Comparison of ENCODE assay signal across 16 mouse cellular contexts in the genomic region with DNA sequence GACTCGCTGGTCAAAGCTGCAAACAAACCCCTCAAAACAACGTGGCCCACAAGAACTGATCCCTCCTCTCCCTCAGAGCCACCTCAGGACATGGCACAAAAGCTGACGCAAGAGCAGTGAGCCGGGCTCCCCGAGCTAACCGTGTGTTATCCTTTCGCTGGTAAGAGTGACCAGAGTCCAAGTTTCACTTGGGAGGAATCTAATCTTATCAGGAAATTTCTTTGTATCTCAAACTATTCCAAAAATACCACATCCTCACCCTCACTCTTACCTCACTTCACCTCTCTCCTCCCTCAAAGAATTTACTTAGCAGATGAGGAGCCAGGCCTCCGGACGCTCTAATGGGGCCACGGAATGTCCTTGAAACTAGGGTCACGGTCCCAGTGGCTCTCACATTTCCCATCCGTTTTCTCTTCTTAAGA. TPM values are rescaled to one million over a fixed set of nuclear protein-coding genes. Genes with fewer than 3 reads are reported as not detected.
DNase-seq lines count a peak whose midpoint lies in the region; ATAC-seq and TF ChIP-seq lines count a peak whose summit lies in the region.
"Had no signal": no experiment of that assay in that cellular context is flagged by ENCODE, and none has a peak within 500 bp of the region (broad histone marks: within the 10 kb centered on the region; RNA-seq: fewer than 3 reads in every experiment).

No protein-coding gene starts in this region.

- no peaks in the 10 kb centered on the region for H3K36me3 ChIP-seq in kidney, adult 2 months (ENCODE audit: control insufficient read depth, insufficient read depth, low read length)
- no peaks in the 10 kb centered on the region for H3K36me3 ChIP-seq in kidney, embryonic 16.5 days (ENCODE audit: insufficient read depth, low read length)
- no peaks in the 10 kb centered on the region for H3K36me3 ChIP-seq in heart, embryonic 11.5 days (ENCODE audit: control insufficient read depth, insufficient read depth, low read length)
- H3K36me3 ChIP-seq in liver, embryonic 16.5 days (ENCODE audit: control insufficient read depth, insufficient read depth): no peaks in the 10 kb centered on the region
- no peaks in the 10 kb centered on the region for H3K36me3 ChIP-seq in forebrain, embryonic 15.5 days
- H3K36me3 ChIP-seq: forebrain, embryonic 10.5 days; hindbrain, embryonic 15.5 days; midbrain, embryonic 15.5 days had no signal

- peak overlapping the region; percentile 8 for H3K27ac ChIP-seq in kidney, adult 2 months (ENCODE audit: insufficient read depth, low read depth, low read length)
- H3K27ac ChIP-seq in kidney, embryonic 16.5 days (ENCODE audit: low read length): no peak overlapping the region
- H3K27ac ChIP-seq in heart, embryonic 11.5 days (ENCODE audit: low read depth, low read length): peak overlapping the region; percentile 43
- 0 out of 2 replicates have a peak overlapping the region, but pooled peaks have one; percentile 12 for H3K27ac ChIP-seq in liver, embryonic 16.5 days (ENCODE audit: low read length)
- H3K27ac ChIP-seq in forebrain, embryonic 15.5 days (replicated peaks): no peak overlapping the region
- H3K27ac ChIP-seq: forebrain, embryonic 10.5 days; hindbrain, embryonic 15.5 days; midbrain, embryonic 15.5 days had no signal

- peaks cover 21% of the 10 kb centered on the region for H3K4me1 ChIP-seq in kidney, adult 2 months (ENCODE audit: control insufficient read depth, insufficient read depth, low read length)
- peaks cover 29% of the 10 kb centered on the region for H3K4me1 ChIP-seq in kidney, embryonic 16.5 days (ENCODE audit: insufficient read depth, low read length)
- H3K4me1 ChIP-seq in heart, embryonic 11.5 days (ENCODE audit: control insufficient read depth, insufficient read depth, low read length): peaks cover 53% of the 10 kb centered on the region
- peaks cover 12% of the 10 kb centered on the region for H3K4me1 ChIP-seq in liver, embryonic 16.5 days (ENCODE audit: control insufficient read depth, low read depth, low read length)
- H3K4me1 ChIP-seq in forebrain, embryonic 15.5 days: no peaks in the 10 kb centered on the region
- H3K4me1 ChIP-seq: hindbrain, embryonic 15.5 days; midbrain, embryonic 15.5 days had no signal

- no peak for TF ChIP-seq CTCF in kidney, adult 2 months (conservative IDR thresholded peaks at IDR 0.05; ENCODE audit: insufficient read depth, insufficient read length, low read depth, low read length)

- no peak for ATAC-seq in kidney, embryonic 16.5 days (ENCODE audit: low FRiP score, low TSS enrichment)
- no peak for ATAC-seq in heart, embryonic 11.5 days (replicated peaks; ENCODE audit: insufficient number of reproducible peaks, low FRiP score, low TSS enrichment)
- 0 out of 2 replicates have a peak, but pooled peaks have one; percentile 22 for ATAC-seq in liver, embryonic 16.5 days (ENCODE audit: low read depth)
- ATAC-seq in forebrain, embryonic 15.5 days (replicated peaks): no peak
- ATAC-seq: CD4-positive, CD25-positive, alpha-beta regulatory T cell, adult 4 months; midbrain, embryonic 15.5 days had no signal

- TF ChIP-seq POLR2A in kidney, adult 2 months (IDR thresholded peaks at IDR 0.05; ENCODE audit: low read depth, low read length): no peak

- H3K4me3 ChIP-seq in kidney, adult 2 months (ENCODE audit: insufficient read depth, low read depth, low read length): no peak overlapping the region
- no peak overlapping the region for H3K4me3 ChIP-seq in kidney, embryonic 16.5 days (ENCODE audit: low read length)
- H3K4me3 ChIP-seq in heart, embryonic 11.5 days (ENCODE audit: low read depth, low read length): no peak overlapping the region
- no peak overlapping the region for H3K4me3 ChIP-seq in liver, embryonic 16.5 days (ENCODE audit: low read depth, low read length)
- no peak overlapping the region for H3K4me3 ChIP-seq in forebrain, embryonic 15.5 days
- H3K4me3 ChIP-seq: forebrain, embryonic 10.5 days; hindbrain, embryonic 15.5 days; midbrain, embryonic 15.5 days had no signal

- DNase-seq in kidney, adult 2 months: peak; percentile 62
- DNase-seq in 416B (ENCODE audit: low read depth): peak; percentile 28
- no peak for DNase-seq in spleen, adult 18-20 months
- DNase-seq: adrenal gland, postnatal 10 days; cerebellum, adult 8-10 months; kidney, adult 9 months; right cerebral cortex, postnatal 14 days; thymus, adult 18-20 months had no signal

- no peaks in the 10 kb centered on the region for H3K9me3 ChIP-seq in kidney, embryonic 16.5 days (ENCODE audit: low read length)
- H3K9me3 ChIP-seq in heart, embryonic 11.5 days (replicated peaks; ENCODE audit: control insufficient read depth, low read length): no peaks in the 10 kb centered on the region
- no peaks in the 10 kb centered on the region for H3K9me3 ChIP-seq in liver, embryonic 16.5 days (replicated peaks; ENCODE audit: control insufficient read depth, low read length)
- H3K9me3 ChIP-seq in forebrain, embryonic 15.5 days: no peaks in the 10 kb centered on the region
- H3K9me3 ChIP-seq: forebrain, embryonic 10.5 days; hindbrain, embryonic 15.5 days; midbrain, embryonic 15.5 days had no signal

- H3K4me2 ChIP-seq in kidney, embryonic 16.5 days (replicated peaks; ENCODE audit: low read depth, low read length): no peak overlapping the region
- H3K4me2 ChIP-seq in heart, embryonic 11.5 days: peak overlapping the region; percentile 32
- no peak overlapping the region for H3K4me2 ChIP-seq in liver, embryonic 16.5 days (ENCODE audit: low read depth, low read length)
- no peak overlapping the region for H3K4me2 ChIP-seq in forebrain, embryonic 15.5 days (replicated peaks)
- H3K4me2 ChIP-seq: hindbrain, embryonic 15.5 days; midbrain, embryonic 15.5 days had no signal

- H3K9ac ChIP-seq in kidney, embryonic 16.5 days (replicated peaks; ENCODE audit: low read length): no peak overlapping the region
- H3K9ac ChIP-seq in heart, embryonic 11.5 days (ENCODE audit: low read depth, low read length): no peak overlapping the region
- H3K9ac ChIP-seq in liver, embryonic 16.5 days (ENCODE audit: low read depth, low read length): no peak overlapping the region
- no peak overlapping the region for H3K9ac ChIP-seq in forebrain, embryonic 15.5 days (replicated peaks)
- H3K9ac ChIP-seq: hindbrain, embryonic 15.5 days; midbrain, embryonic 15.5 days had no signal

- no peaks in the 10 kb centered on the region for H3K27me3 ChIP-seq in kidney, adult 2 months (replicated peaks; ENCODE audit: control insufficient read depth, insufficient read depth, low read length)
- H3K27me3 ChIP-seq in kidney, embryonic 16.5 days (ENCODE audit: insufficient read depth, low read length): no peaks in the 10 kb centered on the region
- H3K27me3 ChIP-seq in heart, embryonic 11.5 days (ENCODE audit: control insufficient read depth, insufficient read depth, low read length): no peaks in the 10 kb centered on the region
- no peaks in the 10 kb centered on the region for H3K27me3 ChIP-seq in liver, embryonic 16.5 days (ENCODE audit: control insufficient read depth, insufficient read depth, low read depth, low read length)
- H3K27me3 ChIP-seq in forebrain, embryonic 15.5 days: no peaks in the 10 kb centered on the region
- H3K27me3 ChIP-seq: hindbrain, embryonic 15.5 days; midbrain, embryonic 15.5 days had no signal

- 43% methylated on average over 12 of the region's 12 CpGs for WGBS in kidney, adult 2 months
- WGBS in kidney, embryonic 16.5 days: 74% methylated on average over 12 of the region's 12 CpGs
- WGBS in heart, embryonic 11.5 days (ENCODE audit: insufficient replicate concordance): 33% methylated on average over 12 of the region's 12 CpGs
- WGBS in liver, embryonic 16.5 days (ENCODE audit: insufficient replicate concordance): 69% methylated on average over 12 of the region's 12 CpGs
- 91% methylated on average over 12 of the region's 12 CpGs for WGBS in forebrain, embryonic 15.5 days

RNA-seq across cellular contexts. Expression of a gene that starts 36.8 kb away (rescaled TPM):
- 31.1 and 35.3 TPM in 2 replicates for polyA plus RNA-seq in kidney, adult 2 months (2012; rRNA removed)
- polyA plus RNA-seq in kidney, embryonic 16.5 days (2015; fragmentation: Nextera tagmentation; extraction: Ambion mirVana): 14.8 and 15.2 TPM in 2 replicates
- polyA plus RNA-seq in heart, embryonic 11.5 days (2014; fragmentation: Nextera tagmentation; extraction: Ambion mirVana): 18.3 and 23.9 TPM in 2 replicates
- polyA plus RNA-seq in liver, embryonic 16.5 days (2015; fragmentation: Nextera tagmentation; extraction: Ambion mirVana): 12.1 and 13.3 TPM in 2 replicates
- 3.8 and 4.2 TPM in 2 replicates for polyA plus RNA-seq in forebrain, embryonic 15.5 days (2015; fragmentation: Nextera tagmentation; extraction: Ambion mirVana)

Comparison
In these comparisons a context has a peak if more than half of its experiments do, and no peak if none do; other contexts are left out.
1. H3K27ac ChIP-seq: peak in kidney, adult 2 months (single experiment), heart, embryonic 11.5 days (single experiment) and liver, embryonic 16.5 days (single experiment); none in kidney, embryonic 16.5 days (single experiment) and forebrain, embryonic 15.5 days (single experiment).
2. DNase-seq: peak in kidney, adult 2 months (single experiment) and 416B (single experiment); none in spleen, adult 18-20 months (0 of 2).